Mouse (Mus musculus) ovary, postnatal 10 days (tissue): Measurements from ENCODE around the gene Clca3a2.
"Not testable (repeated sequence)": the region's sequence is repeated elsewhere in the genome, so short reads cannot be mapped to it uniquely, and the experiment has no call there.

Experiments used
- DNase-seq: peaks from one replicate; pipeline ENCODE4 v3.0.0; 2022; ENCODE audit warnings: low spot score

Gene Clca3a2

GRCm38 (mm10) chr3:144819219-144819618 lies at the start of gene Clca3a2:
Gene Clca3a2, minus strand, starts transcription at chr3:144819494.
- not testable (repeated sequence) for DNase-seq

GRCm38 (mm10) chr3:144849584-144849983 lies 30.3 kb upstream of the Clca3a2 start:
- DNase-seq: no peak

GRCm38 (mm10) chr3:144849014-144849556 lies 29.8 kb upstream of the Clca3a2 start, which contains the start of gene Clca3b:
Gene Clca3b, minus strand, starts transcription at chr3:144849357.
- DNase-seq: not testable (repeated sequence)

GRCm38 (mm10) chr3:144827257-144827656 lies 8.0 kb upstream of the Clca3a2 start:
- DNase-seq: no peak

- DNase-seq: peak; percentile 52
Measured at GRCm38 (mm10) chr3:144825151-144825550, 5.9 kb upstream of the Clca3a2 start.

- no peak for DNase-seq
Measured at GRCm38 (mm10) chr3:144823331-144823730, 4.0 kb upstream of the Clca3a2 start.

GRCm38 (mm10) chr3:144820632-144821031 lies 1.3 kb upstream of the Clca3a2 start:
- DNase-seq: no peak

GRCm38 (mm10) chr3:144813336-144813735 lies 6.0 kb downstream of the Clca3a2 start:
- DNase-seq: not testable (repeated sequence)

- no peak for DNase-seq
Measured at GRCm38 (mm10) chr3:144811821-144812220, 7.5 kb downstream of the Clca3a2 start.

- not testable (repeated sequence) for DNase-seq
Measured at GRCm38 (mm10) chr3:144808153-144808925, 11.0 kb downstream of the Clca3a2 start.

GRCm38 (mm10) chr3:144806626-144807025 lies 12.7 kb downstream of the Clca3a2 start:
- DNase-seq: not testable (repeated sequence)

GRCm38 (mm10) chr3:144801861-144802260 lies 17.4 kb downstream of the Clca3a2 start:
- DNase-seq: no peak

GRCm38 (mm10) chr3:144785181-144786148 lies 33.8 kb downstream of the Clca3a2 start:
- DNase-seq: no peak

GRCm38 (mm10) chr3:144765161-144765560 lies 54.1 kb downstream of the Clca3a2 start:
- no peak for DNase-seq

- no peak for DNase-seq
Measured at GRCm38 (mm10) chr3:144761454-144761853, 57.8 kb downstream of the Clca3a2 start.

- DNase-seq: no peak
Measured at GRCm38 (mm10) chr3:144760592-144761309, 58.5 kb downstream of the Clca3a2 start, which contains the start of gene Clca3a1. Gene Clca3a1, minus strand, starts transcription at chr3:144760977.

GRCm38 (mm10) chr3:144759719-144760118 lies 59.6 kb downstream of the Clca3a2 start:
- no peak for DNase-seq

- DNase-seq: not testable (repeated sequence)
Measured at GRCm38 (mm10) chr3:144756103-144756502, 63.2 kb downstream of the Clca3a2 start.

GRCm38 (mm10) chr3:144753120-144753519 lies 66.2 kb downstream of the Clca3a2 start:
- no peak for DNase-seq

GRCm38 (mm10) chr3:144749062-144749963 lies 70.0 kb downstream of the Clca3a2 start:
- not testable (repeated sequence) for DNase-seq
